Mouse (Mus musculus): ENCODE results near the gene Zdhhc9. TPM values are rescaled to one million over a fixed set of nuclear protein-coding genes. Genes with fewer than 3 reads are reported as not detected.

Zdhhc9 gene
- 27.1 TPM for polyA plus RNA-seq (2017; shearing (Covaris generic))

GRCm38 (mm10) chrX:48208519-48209185 lies at the start of gene Zdhhc9:
TSS of gene Zdhhc9 (minus strand) at chrX:48208878.

GRCm38 (mm10) chrX:48256468-48257007 lies 47.9 kb upstream of the Zdhhc9 start, which contains the start of gene Utp14a:
TSS of gene Utp14a (plus strand) at chrX:48256862.

GRCm38 (mm10) chrX:48146262-48146661 lies 62.4 kb downstream of the Zdhhc9 start, which contains the start of gene Sash3:
TSS of gene Sash3 (plus strand) at chrX:48146436.

Other genes with a start within 250 kb of the Zdhhc9 start
- gene Apln, start 174.0 kb downstream of the Zdhhc9 start, polyA plus RNA-seq (2017; shearing (Covaris generic)): 0.24 TPM
- not detected for gene Xpnpep2, start 100.2 kb downstream of the Zdhhc9 start, polyA plus RNA-seq (2017; shearing (Covaris generic))
- 161 TPM for gene Sash3, start 62.4 kb downstream of the Zdhhc9 start, polyA plus RNA-seq (2017; shearing (Covaris generic))
- gene Utp14a, start 48.0 kb upstream of the Zdhhc9 start, polyA plus RNA-seq (2017; shearing (Covaris generic)): 20.0 TPM
- gene Bcorl1, start 132.5 kb upstream of the Zdhhc9 start, polyA plus RNA-seq (2017; shearing (Covaris generic)): 2.4 TPM